Mouse (Mus musculus) limb, embryonic 10.5 days (tissue): ENCODE measurements at regions not wholly inside any gene's neighbourhood (a gene's known extent, or its start where the extent isn't known, plus 50 kb on each side); places are given as distances from the start of the nearest gene placed in this dataset. TPM values are rescaled to one million over a fixed set of nuclear protein-coding genes. Genes with fewer than 3 reads are reported as not detected.

ENCODE experiments used
- microRNA-seq: library from miRNA; unstranded; fragments of <30 nt; microRNA quantifications from one replicate; pipeline ENCODE4, GENCODE M21; 2017

Small RNA genes in the stretch of these regions (microRNA-seq; reads per million reads assigned to microRNA genes)
- gene Gm44377, result not detected
